In the genomic region with DNA sequence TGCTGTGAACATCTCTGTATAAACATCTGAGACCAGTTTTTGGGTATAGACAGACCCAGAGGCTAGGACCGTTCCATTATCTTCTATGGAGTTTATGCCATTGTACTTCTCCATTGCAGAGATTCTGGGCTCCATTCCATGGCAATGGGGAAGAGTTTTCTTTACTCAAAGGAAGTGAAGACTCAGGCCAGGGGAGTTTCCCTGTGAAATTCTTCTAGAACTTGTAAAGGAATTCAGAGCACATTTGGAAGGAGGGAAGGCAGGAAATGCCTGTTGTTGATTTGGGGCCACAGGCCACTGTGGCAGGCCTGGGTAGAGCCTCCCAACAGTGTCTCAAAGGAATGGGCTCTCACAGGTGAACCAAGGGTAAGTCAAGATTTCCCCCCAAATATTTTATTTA, we compare ENCODE assay signal across 13 mouse cellular contexts. TPM values are rescaled to one million over a fixed set of nuclear protein-coding genes. Genes with fewer than 3 reads are reported as not detected.
DNase-seq lines count a peak whose midpoint lies in the region; ATAC-seq and TF ChIP-seq lines count a peak whose summit lies in the region.
"Had no signal": no experiment of that assay in that cellular context is flagged by ENCODE, and none has a peak within 500 bp of the region (broad histone marks: within the 10 kb centered on the region; RNA-seq: fewer than 3 reads in every experiment).

No protein-coding gene starts in this region.

- ATAC-seq in heart, postnatal 0 days (ENCODE audit: insufficient read depth, low read depth): no peak
- ATAC-seq: forebrain, embryonic 15.5 days; hindbrain, embryonic 16.5 days had no signal

- no peak overlapping the region for H3K4me3 ChIP-seq in kidney, adult 2 months (ENCODE audit: insufficient read depth, low read depth, low read length)
- H3K4me3 ChIP-seq in spleen, adult 2 months (ENCODE audit: extremely low read depth, insufficient read depth, insufficient read length): no peak overlapping the region
- H3K4me3 ChIP-seq in heart, postnatal 0 days (ENCODE audit: low read depth, low read length): no peak overlapping the region
- H3K4me3 ChIP-seq: embryonic facial prominence, embryonic 12.5 days; forebrain, embryonic 15.5 days; limb, embryonic 12.5 days had no signal

- no peak for TF ChIP-seq POLR2A in kidney, adult 2 months (IDR thresholded peaks at IDR 0.05; ENCODE audit: low read depth, low read length)
- TF ChIP-seq POLR2A in spleen, adult 2 months (IDR thresholded peaks at IDR 0.05; ENCODE audit: low read depth, low read length): no peak

- no peak for TF ChIP-seq EP300 in heart, postnatal 0 days (IDR thresholded peaks at IDR 0.05; ENCODE audit: low read depth)

- H3K27ac ChIP-seq in kidney, adult 2 months (ENCODE audit: insufficient read depth, low read depth, low read length): no peak overlapping the region
- 0 out of 2 replicates have a peak overlapping the region, but pooled peaks have one; percentile 84 for H3K27ac ChIP-seq in spleen, adult 2 months (ENCODE audit: insufficient read depth, low read length)
- peak overlapping the region; percentile 55 for H3K27ac ChIP-seq in heart, postnatal 0 days (ENCODE audit: low read depth)
- H3K27ac ChIP-seq: embryonic facial prominence, embryonic 12.5 days; forebrain, embryonic 15.5 days had no signal

- no peaks in the 10 kb centered on the region for H3K9me3 ChIP-seq in heart, postnatal 0 days (replicated peaks; ENCODE audit: control insufficient read depth, low read length)
- H3K9me3 ChIP-seq: embryonic facial prominence, embryonic 12.5 days; forebrain, embryonic 15.5 days; limb, embryonic 12.5 days had no signal

- H3K27me3 ChIP-seq in kidney, adult 2 months (replicated peaks; ENCODE audit: control insufficient read depth, insufficient read depth, low read length): no peaks in the 10 kb centered on the region
- no peaks in the 10 kb centered on the region for H3K27me3 ChIP-seq in spleen, adult 2 months (ENCODE audit: control insufficient read depth, insufficient read depth, low read length)
- H3K27me3 ChIP-seq in heart, postnatal 0 days (ENCODE audit: control insufficient read depth, insufficient read depth, low read length): no peaks in the 10 kb centered on the region
- H3K27me3 ChIP-seq: embryonic facial prominence, embryonic 12.5 days; forebrain, embryonic 15.5 days; limb, embryonic 12.5 days had no signal

- H3K4me2 ChIP-seq in heart, postnatal 0 days (ENCODE audit: low read depth, low read length): no peak overlapping the region
- H3K4me2 ChIP-seq: embryonic facial prominence, embryonic 12.5 days; forebrain, embryonic 15.5 days; limb, embryonic 12.5 days had no signal

- no peak for TF ChIP-seq CTCF in kidney, adult 2 months (conservative IDR thresholded peaks at IDR 0.05; ENCODE audit: insufficient read depth, insufficient read length, low read depth, low read length)
- TF ChIP-seq CTCF in spleen, adult 2 months (IDR thresholded peaks at IDR 0.05; ENCODE audit: extremely low read depth, insufficient read depth, insufficient read length, insufficient replicate concordance): no peak
- TF ChIP-seq CTCF in heart, postnatal 0 days (IDR thresholded peaks at IDR 0.05; ENCODE audit: low read depth): no peak

- no peaks in the 10 kb centered on the region; the same call in 1 of the 2 replicates for H3K4me1 ChIP-seq in kidney, adult 2 months (ENCODE audit: control insufficient read depth, insufficient read depth, low read length)
- H3K4me1 ChIP-seq in spleen, adult 2 months (ENCODE audit: control insufficient read depth, insufficient read depth, insufficient read length): peaks cover 28% of the 10 kb centered on the region
- H3K4me1 ChIP-seq in heart, postnatal 0 days (ENCODE audit: control insufficient read depth, insufficient read depth): peaks cover 23% of the 10 kb centered on the region
- H3K4me1 ChIP-seq: embryonic facial prominence, embryonic 12.5 days had no signal

- peaks cover 13% of the 10 kb centered on the region for H3K36me3 ChIP-seq in kidney, adult 2 months (ENCODE audit: control insufficient read depth, insufficient read depth, low read length)
- peaks cover 39% of the 10 kb centered on the region for H3K36me3 ChIP-seq in spleen, adult 2 months (ENCODE audit: control insufficient read depth, insufficient read depth, low read length)
- H3K36me3 ChIP-seq in heart, postnatal 0 days (replicated peaks; ENCODE audit: control insufficient read depth, insufficient read depth, low read length): peaks cover 49% of the 10 kb centered on the region

- 72% methylated on average over 1 of the region's 1 CpGs for WGBS in kidney, adult 2 months
- WGBS in spleen, adult 2 months: 86% methylated on average over 1 of the region's 1 CpGs
- WGBS in heart, postnatal 0 days: 50% methylated on average over 1 of the region's 1 CpGs

- no peak overlapping the region for H3K9ac ChIP-seq in heart, postnatal 0 days (replicated peaks; ENCODE audit: low read depth, low read length)
- H3K9ac ChIP-seq: embryonic facial prominence, embryonic 12.5 days; forebrain, embryonic 15.5 days; limb, embryonic 12.5 days had no signal

- DNase-seq in kidney, adult 2 months: peak; percentile 38
- DNase-seq in kidney, postnatal 25 days: no peak
- DNase-seq in spleen, adult 2 months (ENCODE audit: low read depth in 1 of 2, low spot score in 2 of 2): no peak
- no peak for DNase-seq in spleen, adult 18-20 months
- peak; percentile 52 for DNase-seq in heart, postnatal 0 days (ENCODE audit: low spot score)
- no peak for DNase-seq in natural killer cell, adult 2 months (ENCODE audit: low spot score in 2 of 2)
- no peak for DNase-seq in layer of hippocampus, postnatal 36 days
- DNase-seq: cerebellum, postnatal 10 days; gastrocnemius, postnatal 36 days had no signal

RNA-seq across cellular contexts. Expression of gene Sik1, which starts 11.7 kb away (rescaled TPM):
- 35.5 and 57.6 TPM in 2 replicates for polyA plus RNA-seq in kidney, adult 2 months (2012; rRNA removed)
- 56.4 and 67.8 TPM in 2 replicates for polyA plus RNA-seq in spleen, adult 2 months (2012; rRNA removed)
- 31.9 and 47.6 TPM in 2 replicates for total RNA-seq in heart, postnatal 0 days (2014; rRNA removed; ENCODE audit: low replicate concordance)
- polyA plus RNA-seq in heart, postnatal 0 days (2015; fragmentation: Nextera tagmentation; extraction: Ambion mirVana): 7.7 and 10.9 TPM in 2 replicates
- 10 to 100 TPM; 16.9 to 18.0 TPM for total RNA-seq in layer of hippocampus, postnatal 36 days (2021)

Comparison
In these comparisons a context has a peak if more than half of its experiments do, and no peak if none do; other contexts are left out.
1. DNase-seq: peak in kidney, adult 2 months (single experiment) and heart, postnatal 0 days (single experiment); none in kidney, postnatal 25 days (0 of 2), spleen, adult 2 months (0 of 2), spleen, adult 18-20 months (0 of 2), natural killer cell, adult 2 months (0 of 2) and layer of hippocampus, postnatal 36 days (0 of 2).